Mouse (Mus musculus) kidney, embryonic 14.5 days (tissue): ENCODE results near the gene Dnal4. TPM values are rescaled to one million over a fixed set of nuclear protein-coding genes. Genes with fewer than 3 reads are reported as not detected.

Experiments
- ATAC-seq: fragments of 200-750 bp; cut with Nextera tagmentation; 2 replicates; pipeline ENCODE4 v1.8.0; 2017; ENCODE audit warnings: moderate number of reproducible peaks, mild to moderate bottlenecking, moderate TSS enrichment, moderate library complexity; ENCODE audit not compliant: low FRiP score, low TSS enrichment
- H3K27ac ChIP-seq: fragments of 300-500 bp; sonication (generic); 2 replicates; pipeline ENCODE4 v1.5.1; 2014; ENCODE audit warnings: low read depth, mild to moderate bottlenecking, low read length, moderate library complexity, mixed read lengths
- H3K27me3 ChIP-seq: fragments of 300-500 bp; sonication (generic); 2 replicates; pipeline ENCODE4 v1.6.1; 2014; ENCODE audit warnings: mild to moderate bottlenecking, low read length; ENCODE audit not compliant: control insufficient read depth, insufficient read depth
- H3K36me3 ChIP-seq: fragments of 300-500 bp; sonication (generic); 2 replicates; pipeline ENCODE4 v1.6.1; 2014; ENCODE audit warnings: low read length, mixed read lengths; ENCODE audit not compliant: control insufficient read depth, insufficient read depth
- H3K4me1 ChIP-seq: fragments of 300-500 bp; sonication (generic); 2 replicates; pipeline ENCODE4 v1.6.1; 2014; ENCODE audit warnings: low read length, mixed read lengths; ENCODE audit not compliant: control insufficient read depth, insufficient read depth
- H3K4me2 ChIP-seq: fragments of 300-500 bp; sonication (generic); replicated peaks from 2 replicates; pipeline ENCODE4 v1.6.1; 2014; ENCODE audit warnings: low read depth, mild to moderate bottlenecking, low read length
- H3K4me3 ChIP-seq: fragments of 300-500 bp; sonication (generic); 2 replicates; pipeline ENCODE4 v1.5.1; 2014; ENCODE audit warnings: mild to moderate bottlenecking, low read length
- H3K9ac ChIP-seq: fragments of 300-500 bp; sonication (generic); 2 replicates; pipeline ENCODE4 v1.6.1; 2014; ENCODE audit warnings: low read depth, mild to moderate bottlenecking, low read length, moderate library complexity
- H3K9me3 ChIP-seq: fragments of 300-500 bp; sonication (generic); 2 replicates; pipeline ENCODE4 v1.6.1; 2016; ENCODE audit warnings: low read length; ENCODE audit not compliant: control insufficient read depth
- WGBS: fragments of 180-500 bp; shearing (Covaris S2); extraction: QIAGEN DNeasy Blood & Tissue Kit; methylation state at CpG from one replicate; pipeline ENCODE4 v1.1.7; 2014; 5-methylcytosine and 5-hydroxymethylcytosine counted together
- polyA plus RNA-seq: library from polyadenylated mRNA; unstranded; fragments of >200 nt; fragmentation: Nextera tagmentation; extraction: Ambion mirVana; gene quantifications from 2 replicates; pipeline ENCODE4 v1.2.1, GENCODE M21; 2014

Gene Dnal4
- polyA plus RNA-seq, 1 experiment from 2014 or later = 60.1 TPM

DNA sequence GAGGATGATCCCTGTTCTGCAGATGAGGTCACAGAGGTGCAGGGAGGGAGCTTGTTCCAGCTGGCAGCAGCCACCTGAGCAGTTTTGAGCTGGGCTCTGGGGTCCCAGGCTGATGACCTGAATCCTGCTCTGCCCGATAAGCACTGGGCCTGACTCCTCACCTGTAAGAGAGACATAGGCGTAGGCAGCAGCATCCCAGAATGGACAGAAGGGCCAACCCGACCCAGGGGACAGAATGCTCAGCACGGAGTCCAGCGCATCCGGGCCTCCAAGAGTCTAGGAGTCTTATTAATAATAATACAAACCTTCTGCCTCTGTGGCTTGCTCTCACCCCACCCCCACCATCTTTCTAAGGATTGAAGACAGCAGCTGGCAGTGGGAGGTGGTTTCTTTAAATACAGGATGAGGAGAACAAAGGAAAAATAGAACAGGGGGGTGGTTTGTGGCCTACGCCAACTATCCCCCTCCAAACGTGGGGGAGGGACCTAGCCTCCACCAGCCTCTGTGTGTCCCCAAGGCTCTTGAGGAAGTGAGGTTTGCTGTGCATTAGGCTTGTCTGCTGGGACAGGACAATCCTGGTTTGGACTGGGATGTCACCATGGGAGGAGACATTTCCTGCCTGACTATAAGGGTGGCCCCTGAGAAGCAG, 21.5 kb downstream of the Dnal4 start:
- no peaks in the 10 kb centered on the region for H3K9me3 ChIP-seq
- WGBS = 74% methylated on average over 8 of the region's 8 CpGs

DNA sequence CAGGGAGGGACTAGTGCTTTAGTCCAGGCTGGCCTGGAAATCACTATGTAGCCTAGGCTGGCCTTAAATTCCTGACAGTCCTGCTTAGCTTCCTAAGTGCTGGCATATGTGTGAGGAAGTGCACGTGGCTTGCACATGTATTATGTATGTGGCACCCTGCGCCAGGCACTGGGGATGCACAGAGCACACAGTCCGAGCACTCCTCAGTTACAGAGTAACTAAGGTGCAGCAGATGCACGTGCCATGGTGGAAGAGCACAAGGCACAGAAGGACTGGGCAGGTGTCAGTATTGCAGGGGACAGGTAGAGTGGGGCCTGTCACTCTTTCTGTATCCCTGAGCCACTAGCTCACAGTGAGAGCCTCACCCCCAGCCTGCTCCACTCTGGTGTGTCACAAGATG, 22.5 kb downstream of the Dnal4 start:
- no peaks in the 10 kb centered on the region for H3K9me3 ChIP-seq
- WGBS = 83% methylated on average over 4 of the region's 4 CpGs
- H3K4me1 ChIP-seq = no peaks in the 10 kb centered on the region
- no peaks in the 10 kb centered on the region for H3K27me3 ChIP-seq
- H3K4me3 ChIP-seq = no peak overlapping the region
- no peak overlapping the region for H3K27ac ChIP-seq
- H3K36me3 ChIP-seq = no peaks in the 10 kb centered on the region
- ATAC-seq = no peak
- H3K4me2 ChIP-seq = no peak overlapping the region
- no peak overlapping the region for H3K9ac ChIP-seq

More for the DNA sequence above, 21.5 kb downstream of the Dnal4 start:
- no peaks in the 10 kb centered on the region for H3K4me1 ChIP-seq
- H3K27ac ChIP-seq = no peak overlapping the region
- H3K4me2 ChIP-seq = no peak overlapping the region
- no peak overlapping the region for H3K9ac ChIP-seq
- ATAC-seq = no peak
- H3K36me3 ChIP-seq = no peaks in the 10 kb centered on the region
- no peak overlapping the region for H3K4me3 ChIP-seq
- H3K27me3 ChIP-seq = no peaks in the 10 kb centered on the region

DNA sequence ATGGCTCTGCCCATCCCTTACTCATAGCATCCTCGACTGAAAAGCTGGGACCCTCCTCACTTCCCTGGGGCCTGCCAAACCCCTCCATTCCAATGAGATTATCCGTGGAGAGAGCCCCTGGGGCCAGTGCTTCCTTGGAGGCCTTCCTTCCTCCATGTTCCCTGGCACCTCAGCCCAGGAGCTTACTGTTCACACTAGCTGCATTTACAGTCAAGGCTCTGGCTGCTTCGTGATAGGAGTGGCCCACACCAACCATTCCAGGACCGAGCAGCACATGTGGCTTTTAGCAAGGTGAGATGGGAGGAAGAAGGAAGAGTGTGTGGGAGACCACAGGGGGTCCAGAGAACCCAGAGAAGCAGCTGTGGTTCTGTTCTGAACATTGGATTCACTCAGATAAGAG, 23.8 kb downstream of the Dnal4 start:
- no peaks in the 10 kb centered on the region for H3K4me1 ChIP-seq
- H3K9me3 ChIP-seq = no peaks in the 10 kb centered on the region
- H3K9ac ChIP-seq = no peak overlapping the region
- H3K27me3 ChIP-seq = no peaks in the 10 kb centered on the region
- H3K4me2 ChIP-seq = no peak overlapping the region
- no peak for ATAC-seq
- H3K27ac ChIP-seq = no peak overlapping the region
- no peak overlapping the region for H3K4me3 ChIP-seq
- 64% methylated on average over 4 of the region's 4 CpGs for WGBS
- no peaks in the 10 kb centered on the region for H3K36me3 ChIP-seq

DNA sequence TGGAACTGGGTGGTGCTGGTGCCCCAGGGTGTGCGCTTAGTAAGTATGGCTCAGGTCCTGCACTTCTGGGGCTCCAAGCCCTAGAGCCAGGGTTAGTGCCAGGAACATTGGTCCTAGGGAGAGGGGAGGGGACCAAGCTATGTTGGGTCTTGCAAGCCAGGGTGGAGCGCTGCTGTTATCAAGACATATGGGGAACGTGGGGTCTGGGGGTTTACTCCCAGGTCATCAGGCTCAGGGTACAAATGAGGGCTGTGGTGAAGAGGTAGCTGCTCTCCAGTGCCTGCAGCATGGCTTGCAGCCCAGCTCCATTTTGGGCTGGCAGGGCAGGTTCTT, 24.3 kb downstream of the Dnal4 start:
- no peaks in the 10 kb centered on the region for H3K36me3 ChIP-seq
- H3K9ac ChIP-seq = no peak overlapping the region
- H3K27me3 ChIP-seq = no peaks in the 10 kb centered on the region
- peak; percentile 17; the same call in 1 of the 2 replicates for ATAC-seq
- H3K9me3 ChIP-seq = no peaks in the 10 kb centered on the region
- no peak overlapping the region for H3K4me3 ChIP-seq
- H3K4me1 ChIP-seq = no peaks in the 10 kb centered on the region
- H3K4me2 ChIP-seq = no peak overlapping the region
- no peak overlapping the region for H3K27ac ChIP-seq
- 90% methylated on average over 3 of the region's 3 CpGs for WGBS

DNA sequence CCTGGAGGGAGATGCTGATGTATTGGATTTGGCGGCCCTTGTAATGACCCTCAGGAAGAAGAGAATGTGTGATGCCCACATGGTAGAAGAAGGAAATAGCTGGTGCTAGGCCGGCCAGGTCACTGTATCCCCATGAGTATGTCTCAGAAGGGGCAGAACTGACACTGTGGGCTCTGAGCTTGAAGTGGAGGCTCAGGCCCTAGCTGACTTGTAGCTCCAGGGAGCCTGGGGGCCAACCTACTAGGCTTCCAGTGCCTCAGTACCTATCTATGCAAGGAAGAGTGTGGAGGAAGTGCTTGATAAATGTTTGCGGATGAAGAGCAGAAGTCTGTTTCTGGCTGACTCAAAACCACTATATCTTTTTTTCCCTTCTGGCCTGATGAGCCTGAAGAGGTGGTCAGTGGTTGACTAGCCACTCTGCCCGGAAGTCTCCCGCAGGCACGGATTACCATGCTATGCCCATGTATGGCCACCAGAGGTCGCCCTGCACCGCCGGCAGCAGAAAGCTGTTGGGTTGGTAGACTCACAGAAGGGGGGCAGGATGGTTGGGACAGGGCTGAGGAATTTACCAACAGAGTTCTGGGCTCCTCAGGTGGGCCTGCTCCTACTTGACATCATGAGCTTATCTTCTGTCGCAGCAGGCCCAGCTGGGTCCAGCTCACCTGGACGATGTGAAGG, 24.8 kb downstream of the Dnal4 start:
- no peak overlapping the region for H3K9ac ChIP-seq
- H3K4me3 ChIP-seq = no peak overlapping the region
- H3K4me1 ChIP-seq = no peaks in the 10 kb centered on the region
- ATAC-seq = peak; percentile 53; the same call in 1 of the 2 replicates
- no peaks in the 10 kb centered on the region for H3K9me3 ChIP-seq
- WGBS = 25% methylated on average over 11 of the region's 11 CpGs
- no peaks in the 10 kb centered on the region for H3K27me3 ChIP-seq
- no peaks in the 10 kb centered on the region for H3K36me3 ChIP-seq
- H3K4me2 ChIP-seq = no peak overlapping the region
- H3K27ac ChIP-seq = no peak overlapping the region; the same call in 1 of the 2 replicates

DNA sequence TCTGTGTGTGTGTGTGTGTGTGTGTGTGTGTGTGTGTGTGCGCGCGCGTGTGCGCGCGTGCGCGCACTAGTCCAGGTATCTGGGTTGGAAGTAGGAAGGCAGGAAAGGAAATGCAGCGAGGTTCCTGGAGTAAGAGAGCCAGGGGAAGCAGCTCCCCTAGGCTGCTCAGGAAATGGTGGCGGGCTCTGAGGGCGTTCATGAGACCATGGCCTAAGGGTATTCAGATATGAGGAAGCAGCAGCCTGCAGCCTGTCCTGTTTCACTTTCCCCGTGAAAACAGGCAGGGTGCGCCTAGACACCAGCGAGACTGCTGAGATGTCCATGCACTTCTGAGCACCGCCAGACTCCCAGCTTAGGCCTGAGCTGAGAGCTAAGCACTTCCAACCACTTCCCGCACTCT, 25.9 kb downstream of the Dnal4 start:
- Histone ChIP-seq H3K4me1 (no peaks in the 10 kb centered on the region), H3K4me3 (no peak overlapping the region), H3K9ac (no peak overlapping the region), H3K9me3 (no peaks in the 10 kb centered on the region), H3K27me3 (no peaks in the 10 kb centered on the region), H3K4me2 (no peak overlapping the region), H3K36me3 (no peaks in the 10 kb centered on the region), H3K27ac (no peak overlapping the region)
- WGBS = 84% methylated on average over 17 of the region's 17 CpGs
- ATAC-seq = no peak

DNA sequence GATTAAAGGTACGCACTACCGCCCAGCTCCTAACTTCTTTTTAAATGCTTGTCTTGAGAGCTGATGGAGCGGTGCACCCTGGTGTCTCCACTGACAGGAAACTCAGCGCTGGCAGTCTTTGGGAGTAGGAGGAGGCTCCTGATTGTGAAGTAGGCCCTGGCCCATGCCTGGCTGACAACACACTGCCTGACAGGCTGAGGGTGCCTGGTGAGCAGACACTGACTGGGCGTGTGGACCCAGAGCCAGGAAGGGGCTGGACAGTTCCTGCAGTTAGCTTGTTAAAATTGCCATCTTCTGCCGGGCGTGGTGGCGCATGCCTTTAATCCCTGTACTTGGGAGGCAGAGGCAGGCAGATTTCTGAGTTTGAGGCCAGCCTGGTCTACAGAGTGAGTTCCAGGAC, 27.4 kb downstream of the Dnal4 start:
- H3K4me1 ChIP-seq = no peaks in the 10 kb centered on the region
- no peak for ATAC-seq
- no peaks in the 10 kb centered on the region for H3K9me3 ChIP-seq
- 88% methylated on average over 8 of the region's 8 CpGs for WGBS
- no peak overlapping the region for H3K4me2 ChIP-seq
- no peaks in the 10 kb centered on the region for H3K36me3 ChIP-seq
- H3K4me3 ChIP-seq = no peak overlapping the region
- H3K9ac ChIP-seq = no peak overlapping the region
- no peak overlapping the region for H3K27ac ChIP-seq
- H3K27me3 ChIP-seq = no peaks in the 10 kb centered on the region

DNA sequence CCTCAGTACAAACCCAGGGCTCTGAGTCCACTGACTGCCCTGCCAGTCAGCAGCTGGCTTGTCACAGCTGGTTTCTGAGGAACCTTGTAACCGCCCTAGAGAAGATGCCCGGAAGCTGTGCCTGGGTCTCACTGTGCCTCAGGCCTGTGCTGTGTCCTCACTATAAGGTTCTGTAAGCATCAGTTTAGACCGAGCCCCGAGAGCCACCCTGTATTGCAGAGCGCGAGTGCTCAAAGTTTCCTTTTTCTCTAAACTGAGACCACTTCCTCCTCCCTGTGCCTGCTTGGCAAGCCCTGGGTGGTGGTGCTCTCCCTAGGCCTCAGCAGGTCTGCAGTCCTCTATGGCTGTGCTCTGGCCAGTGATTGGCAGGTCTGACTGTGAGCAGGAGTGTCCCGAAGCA, 28.5 kb downstream of the Dnal4 start:
- WGBS = 95% methylated on average over 7 of the region's 7 CpGs
- Histone ChIP-seq H3K36me3 (no peaks in the 10 kb centered on the region), H3K4me2 (no peak overlapping the region), H3K27ac (no peak overlapping the region), H3K4me1 (no peaks in the 10 kb centered on the region), H3K4me3 (no peak overlapping the region), H3K9me3 (no peaks in the 10 kb centered on the region), H3K27me3 (no peaks in the 10 kb centered on the region), H3K9ac (no peak overlapping the region)
- ATAC-seq = no peak

DNA sequence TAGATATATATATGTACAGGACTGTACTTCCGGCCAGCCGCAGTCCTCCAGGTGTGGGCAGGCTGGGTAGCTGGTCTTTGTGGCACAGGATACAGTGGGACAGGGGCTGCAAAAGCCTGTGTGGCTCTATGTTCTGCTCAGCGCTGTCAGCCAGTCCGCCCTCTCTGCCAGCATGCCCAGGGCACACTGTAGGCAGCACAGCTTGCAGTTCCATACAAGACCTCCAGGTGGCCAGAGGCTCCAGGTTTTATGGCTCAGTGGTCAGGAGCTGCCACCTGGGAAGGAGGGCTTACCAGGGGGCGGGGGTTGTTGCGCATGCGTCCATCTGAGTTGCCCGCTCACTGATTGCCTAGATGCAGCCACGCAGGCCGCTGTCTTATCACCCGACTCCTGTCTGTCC, 29.7 kb downstream of the Dnal4 start:
- 62% methylated on average over 11 of the region's 11 CpGs for WGBS
- H3K27ac ChIP-seq = no peak overlapping the region
- no peak overlapping the region for H3K4me2 ChIP-seq
- ATAC-seq = no peak
- H3K9me3 ChIP-seq = no peaks in the 10 kb centered on the region
- 0 out of 2 replicates have a peak, but pooled peaks cover 3% of the 10 kb centered on the region for H3K4me1 ChIP-seq
- no peaks in the 10 kb centered on the region for H3K36me3 ChIP-seq
- no peaks in the 10 kb centered on the region for H3K27me3 ChIP-seq
- no peak overlapping the region for H3K4me3 ChIP-seq
- no peak overlapping the region for H3K9ac ChIP-seq
